Mouse (Mus musculus): ENCODE measurements around the gene Cd180. TPM values are rescaled to one million over a fixed set of nuclear protein-coding genes. Genes with fewer than 3 reads are reported as not detected.

The Cd180 gene
- polyA plus RNA-seq (2015; fragmentation: Nextera tagmentation; extraction: Ambion mirVana), result 0.45 and 0.61 TPM in 2 replicates

GRCm38 (mm10) chr13:102693341-102693801 lies at the start of gene Cd180:
Gene Cd180, plus strand, starts transcription at chr13:102693558.
- H3K36me3 ChIP-seq, result no peaks in the 10 kb centered on the region
- H3K27ac ChIP-seq, result peak within 1 kb of the TSS; percentile 18; the same call in 1 of the 2 replicates
- peaks cover 18% of the 10 kb centered on the region for H3K4me1 ChIP-seq
- ATAC-seq (ENCODE audit: borderline replicate concordance, extremely low read depth, low FRiP score, low TSS enrichment), result peak; percentile 69
- H3K9me3 ChIP-seq, result no peaks in the 10 kb centered on the region
- WGBS, result 51% methylated on average over 8 of the region's 8 CpGs
- H3K4me3 ChIP-seq, result no peak within 1 kb of the TSS
- H3K9ac ChIP-seq, result no peak within 1 kb of the TSS
- H3K27me3 ChIP-seq, result no peaks in the 10 kb centered on the region
- no peak within 1 kb of the TSS for H3K4me2 ChIP-seq

- Histone ChIP-seq H3K4me2 (peak overlapping the region; percentile 45; the same call in 1 of the 2 replicates), H3K4me1 (peaks cover 19% of the 10 kb centered on the region), H3K9me3 (no peaks in the 10 kb centered on the region), H3K27me3 (no peaks in the 10 kb centered on the region), H3K4me3 (no peak overlapping the region), H3K9ac (no peak overlapping the region), H3K36me3 (no peaks in the 10 kb centered on the region), H3K27ac (peak overlapping the region; percentile 20; the same call in 1 of the 2 replicates)
- no peak for ATAC-seq (ENCODE audit: borderline replicate concordance, extremely low read depth, low FRiP score, low TSS enrichment)
- 26% methylated on average over 8 of the region's 8 CpGs for WGBS
Measured at GRCm38 (mm10) chr13:102644344-102644743, 49.0 kb upstream of the Cd180 start.

- H3K4me2 ChIP-seq, result peak overlapping the region; percentile 45
- H3K9ac ChIP-seq, result no peak overlapping the region
- H3K36me3 ChIP-seq, result no peaks in the 10 kb centered on the region
- H3K4me3 ChIP-seq, result no peak overlapping the region
- ATAC-seq (ENCODE audit: borderline replicate concordance, extremely low read depth, low FRiP score, low TSS enrichment), result peak; percentile 82; the same call in 1 of the 2 replicates
- no peaks in the 10 kb centered on the region for H3K9me3 ChIP-seq
- H3K27me3 ChIP-seq, result no peaks in the 10 kb centered on the region
- peaks cover 19% of the 10 kb centered on the region for H3K4me1 ChIP-seq
- 26% methylated on average over 17 of the region's 17 CpGs for WGBS
- no peak overlapping the region for H3K27ac ChIP-seq
Measured at GRCm38 (mm10) chr13:102644789-102645551, 48.4 kb upstream of the Cd180 start.

GRCm38 (mm10) chr13:102646271-102646771 lies 47.0 kb upstream of the Cd180 start:
- H3K4me2 ChIP-seq, result no peak overlapping the region
- no peaks in the 10 kb centered on the region for H3K27me3 ChIP-seq
- ATAC-seq (ENCODE audit: borderline replicate concordance, extremely low read depth, low FRiP score, low TSS enrichment), result peak; percentile 33
- 0 out of 2 replicates have a peak overlapping the region, but pooled peaks have one; percentile 25 for H3K27ac ChIP-seq
- no peaks in the 10 kb centered on the region for H3K9me3 ChIP-seq
- no peak overlapping the region for H3K9ac ChIP-seq
- peaks cover 19% of the 10 kb centered on the region for H3K4me1 ChIP-seq
- H3K4me3 ChIP-seq, result no peak overlapping the region
- H3K36me3 ChIP-seq, result no peaks in the 10 kb centered on the region
- WGBS, result 36% methylated on average over 10 of the region's 10 CpGs

GRCm38 (mm10) chr13:102647511-102647910 lies 45.8 kb upstream of the Cd180 start:
- Histone ChIP-seq H3K27ac (no peak overlapping the region), H3K4me1 (peaks cover 19% of the 10 kb centered on the region), H3K36me3 (no peaks in the 10 kb centered on the region), H3K4me2 (no peak overlapping the region), H3K9ac (no peak overlapping the region), H3K27me3 (no peaks in the 10 kb centered on the region), H3K9me3 (no peaks in the 10 kb centered on the region), H3K4me3 (no peak overlapping the region)
- WGBS, result 82% methylated on average over 4 of the region's 4 CpGs
- ATAC-seq (ENCODE audit: borderline replicate concordance, extremely low read depth, low FRiP score, low TSS enrichment), result no peak

- Histone ChIP-seq H3K9ac (no peak overlapping the region), H3K4me3 (no peak overlapping the region), H3K36me3 (no peaks in the 10 kb centered on the region), H3K4me2 (no peak overlapping the region), H3K27me3 (no peaks in the 10 kb centered on the region), H3K27ac (no peak overlapping the region), H3K9me3 (no peaks in the 10 kb centered on the region), H3K4me1 (no peaks in the 10 kb centered on the region)
- no peak; the same call in 1 of the 2 replicates for ATAC-seq (ENCODE audit: borderline replicate concordance, extremely low read depth, low FRiP score, low TSS enrichment)
- 75% methylated on average over 6 of the region's 6 CpGs for WGBS
Measured at GRCm38 (mm10) chr13:102652303-102652889, 41.0 kb upstream of the Cd180 start.

- Histone ChIP-seq H3K4me3 (no peak overlapping the region), H3K9ac (no peak overlapping the region), H3K27me3 (no peaks in the 10 kb centered on the region), H3K9me3 (no peaks in the 10 kb centered on the region), H3K4me1 (peaks cover 12% of the 10 kb centered on the region), H3K36me3 (no peaks in the 10 kb centered on the region), H3K4me2 (no peak overlapping the region), H3K27ac (no peak overlapping the region)
- 74% methylated on average over 2 of the region's 2 CpGs for WGBS
- ATAC-seq (ENCODE audit: borderline replicate concordance, extremely low read depth, low FRiP score, low TSS enrichment), result no peak
Measured at GRCm38 (mm10) chr13:102655071-102655570, 38.2 kb upstream of the Cd180 start.

GRCm38 (mm10) chr13:102656153-102656690 lies 37.1 kb upstream of the Cd180 start:
- Histone ChIP-seq H3K27ac (no peak overlapping the region), H3K4me1 (peaks cover 12% of the 10 kb centered on the region), H3K4me3 (no peak overlapping the region), H3K4me2 (no peak overlapping the region), H3K27me3 (no peaks in the 10 kb centered on the region), H3K9me3 (no peaks in the 10 kb centered on the region), H3K9ac (no peak overlapping the region), H3K36me3 (no peaks in the 10 kb centered on the region)
- WGBS, result 69% methylated on average over 11 of the region's 11 CpGs
- no peak for ATAC-seq (ENCODE audit: borderline replicate concordance, extremely low read depth, low FRiP score, low TSS enrichment)

GRCm38 (mm10) chr13:102658223-102658839 lies 35.0 kb upstream of the Cd180 start:
- 47% methylated on average over 6 of the region's 6 CpGs for WGBS
- Histone ChIP-seq H3K27ac (peak overlapping the region; percentile 80), H3K4me3 (no peak overlapping the region), H3K4me1 (peaks cover 12% of the 10 kb centered on the region), H3K4me2 (no peak overlapping the region), H3K9ac (no peak overlapping the region), H3K9me3 (no peaks in the 10 kb centered on the region), H3K36me3 (no peaks in the 10 kb centered on the region), H3K27me3 (no peaks in the 10 kb centered on the region)
- ATAC-seq (ENCODE audit: borderline replicate concordance, extremely low read depth, low FRiP score, low TSS enrichment), result peak; percentile 78

- ATAC-seq (ENCODE audit: borderline replicate concordance, extremely low read depth, low FRiP score, low TSS enrichment), result no peak
- H3K4me1 ChIP-seq, result peaks cover 2% of the 10 kb centered on the region; the same call in 1 of the 2 replicates
- no peak overlapping the region for H3K9ac ChIP-seq
- H3K9me3 ChIP-seq, result no peaks in the 10 kb centered on the region
- no peaks in the 10 kb centered on the region for H3K36me3 ChIP-seq
- no peaks in the 10 kb centered on the region for H3K27me3 ChIP-seq
- WGBS, result 61% methylated on average over 6 of the region's 6 CpGs
- H3K4me2 ChIP-seq, result no peak overlapping the region
- no peak overlapping the region for H3K4me3 ChIP-seq
- no peak overlapping the region for H3K27ac ChIP-seq
Measured at GRCm38 (mm10) chr13:102664041-102664440, 29.3 kb upstream of the Cd180 start.

GRCm38 (mm10) chr13:102664843-102665587 lies 28.3 kb upstream of the Cd180 start:
- Histone ChIP-seq H3K4me3 (no peak overlapping the region), H3K27ac (no peak overlapping the region), H3K9me3 (no peaks in the 10 kb centered on the region), H3K9ac (no peak overlapping the region), H3K4me1 (peaks cover 12% of the 10 kb centered on the region), H3K36me3 (no peaks in the 10 kb centered on the region), H3K4me2 (peak overlapping the region; percentile 33), H3K27me3 (no peaks in the 10 kb centered on the region)
- 59% methylated on average over 12 of the region's 12 CpGs for WGBS
- ATAC-seq (ENCODE audit: borderline replicate concordance, extremely low read depth, low FRiP score, low TSS enrichment), result 0 out of 2 replicates have a peak, but pooled peaks have one; percentile 19

Measured in lung, embryonic 15.5 days (tissue).